Mouse (Mus musculus): Measurements from ENCODE around the gene Dhrs13.

GRCm38 (mm10) chr11:78040878-78041277 lies 8.8 kb downstream of the Dhrs13 start:
- TF ChIP-seq POLR2A (IDR thresholded peaks at IDR 0.05; ENCODE audit: insufficient read depth, low read depth, low read length): no peak
- TF ChIP-seq CTCF (IDR thresholded peaks at IDR 0.05; ENCODE audit: insufficient read depth, low read depth, low read length): no peak
